Mouse (Mus musculus) brain, embryonic 14.5 days (tissue): ENCODE data around the gene Ift43.

Experiments used
- CTCF ChIP-seq: fragments of 200-500 bp; IDR thresholded peaks from 2 replicates; pipeline ENCODE4 v1.5.1; 2012; ENCODE audit warnings: inconsistent platforms, mild to moderate bottlenecking, moderate library complexity, borderline replicate concordance; ENCODE audit not compliant: insufficient read depth, insufficient read length; ENCODE audit errors: extremely low read depth
- POLR2A ChIP-seq: fragments of 200-500 bp; IDR thresholded peaks from 2 replicates; pipeline ENCODE4 v1.6.1; 2012; ENCODE audit warnings: mild to moderate bottlenecking, inconsistent platforms, borderline replicate concordance; ENCODE audit not compliant: poor library complexity, insufficient read depth, insufficient read length, severe bottlenecking; ENCODE audit errors: extremely low read depth

DNA sequence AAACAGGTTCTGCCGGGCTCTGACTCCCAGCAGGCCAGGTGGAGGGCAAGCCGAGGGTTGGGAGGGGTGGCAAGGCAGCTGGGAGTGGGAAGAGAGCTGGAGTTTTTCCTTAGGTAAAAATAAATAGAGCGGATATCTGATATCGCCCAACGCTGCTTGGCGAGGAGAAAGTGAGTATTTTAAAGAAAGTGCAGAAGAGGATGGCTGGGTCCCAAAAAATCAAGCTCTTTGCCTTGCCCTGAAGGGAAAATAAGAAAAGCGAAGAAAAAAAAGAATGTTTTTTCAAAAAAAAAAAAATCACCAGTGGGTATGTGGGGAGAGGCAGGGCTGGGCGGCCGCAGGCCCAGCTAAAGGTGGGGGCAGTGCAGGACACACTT lies 4.2 kb upstream of the Ift43 start:
- TF ChIP-seq POLR2A (no peak), CTCF (no peak)
